Mouse (Mus musculus): ENCODE data around the gene Tbc1d16.

The Tbc1d16 gene

DNA sequence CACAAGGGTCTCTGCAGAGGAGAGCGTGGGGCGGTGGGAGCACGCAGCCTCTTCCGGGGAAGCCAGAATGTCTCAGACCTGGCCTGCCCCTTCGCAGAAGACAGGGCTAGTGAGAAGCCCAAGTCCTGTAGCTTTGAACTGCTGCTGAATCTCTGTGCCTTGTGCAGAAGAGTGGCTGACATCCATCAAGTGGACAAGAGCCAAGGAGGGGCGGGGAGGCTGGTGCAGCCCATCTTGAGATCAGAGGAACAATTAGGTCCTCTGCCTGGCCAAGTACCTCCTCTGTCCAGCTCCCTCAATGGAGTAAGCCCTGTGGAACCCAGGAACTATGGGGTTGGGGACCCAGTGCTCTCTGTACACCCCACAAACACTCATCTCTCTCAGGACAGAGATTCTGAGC lies 89.3 kb downstream of the Tbc1d16 start:
- DNase-seq, result no peak

DNA sequence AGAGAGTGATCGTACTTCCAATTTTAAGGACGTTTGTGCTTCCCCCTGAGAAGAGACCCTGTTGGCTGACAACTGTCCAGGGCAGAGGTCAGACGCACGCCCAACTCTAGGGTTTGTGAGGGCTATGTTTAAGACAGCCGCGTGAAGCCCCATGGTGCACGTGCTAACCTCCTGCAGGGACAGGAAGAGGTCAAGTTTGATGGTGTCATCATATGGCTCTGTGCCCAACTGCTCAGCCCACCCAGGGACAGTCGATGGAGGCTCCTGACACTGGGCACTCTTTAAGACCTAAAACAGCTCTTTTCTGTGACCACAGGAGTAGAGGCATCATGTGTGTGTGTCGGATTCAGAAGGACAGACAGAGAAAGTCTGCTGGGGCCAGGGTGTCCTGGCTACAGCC lies 90.1 kb downstream of the Tbc1d16 start:
- no peak for DNase-seq

DNA sequence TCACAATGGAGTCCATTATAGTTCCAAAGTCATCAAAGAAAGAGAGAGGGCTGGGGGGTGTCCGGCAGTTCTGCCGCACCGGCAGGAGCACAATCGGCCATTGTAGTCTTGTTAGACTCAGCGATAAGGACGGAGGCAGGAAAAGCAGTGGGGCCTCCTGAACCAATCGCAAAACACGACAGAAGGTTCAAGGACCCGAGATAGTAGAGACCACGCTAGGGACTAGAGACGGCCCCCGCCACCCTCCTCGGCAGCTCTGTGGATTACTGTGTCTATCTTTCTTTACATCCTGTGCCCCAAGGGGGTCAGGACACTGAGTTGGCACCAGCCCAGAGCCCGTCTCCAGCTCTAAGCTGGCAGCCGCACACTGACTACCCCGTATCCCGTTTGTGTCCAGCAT lies 93.7 kb downstream of the Tbc1d16 start:
- peak in 1 of 2 experiments; percentile 32 for DNase-seq

DNA sequence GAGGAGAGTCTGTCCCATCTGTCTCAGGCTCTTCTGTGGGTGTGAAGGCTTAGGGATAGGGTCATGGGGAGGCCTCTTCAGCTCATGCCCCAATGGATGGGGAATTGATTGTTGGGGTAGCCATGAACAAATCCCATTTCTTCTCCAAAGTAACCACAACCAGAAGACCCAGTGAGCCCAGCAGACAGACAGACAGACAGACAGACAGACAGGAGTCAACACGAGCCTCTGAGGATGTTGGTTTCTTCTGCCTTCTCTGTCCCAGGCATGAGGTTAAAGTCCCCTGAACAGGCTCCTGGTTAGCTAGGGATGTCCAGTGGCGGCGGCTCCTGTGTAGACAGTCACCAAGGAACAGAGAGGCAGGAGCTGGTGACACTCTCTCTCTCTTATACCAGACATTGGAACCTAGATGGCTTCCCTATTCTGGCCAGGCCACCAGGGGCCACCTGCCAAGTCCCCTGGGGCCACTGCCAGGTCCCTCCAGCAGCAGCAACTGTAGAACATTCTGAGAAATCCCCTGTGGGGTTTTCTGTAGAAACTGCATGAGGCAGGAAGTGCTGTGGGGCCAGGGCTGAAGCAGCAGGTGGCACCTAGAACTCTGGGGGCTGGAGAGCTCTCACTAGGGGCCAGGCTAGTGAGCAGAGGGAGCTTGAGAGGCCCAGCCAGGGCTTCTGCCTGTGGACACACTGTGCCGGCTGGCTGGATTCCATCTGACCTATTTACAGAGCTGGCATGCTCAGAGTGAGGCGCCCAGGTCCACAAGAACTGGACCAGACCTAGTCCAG lies 94.7 kb downstream of the Tbc1d16 start:
- DNase-seq, result peak; percentile 91 to 93

DNA sequence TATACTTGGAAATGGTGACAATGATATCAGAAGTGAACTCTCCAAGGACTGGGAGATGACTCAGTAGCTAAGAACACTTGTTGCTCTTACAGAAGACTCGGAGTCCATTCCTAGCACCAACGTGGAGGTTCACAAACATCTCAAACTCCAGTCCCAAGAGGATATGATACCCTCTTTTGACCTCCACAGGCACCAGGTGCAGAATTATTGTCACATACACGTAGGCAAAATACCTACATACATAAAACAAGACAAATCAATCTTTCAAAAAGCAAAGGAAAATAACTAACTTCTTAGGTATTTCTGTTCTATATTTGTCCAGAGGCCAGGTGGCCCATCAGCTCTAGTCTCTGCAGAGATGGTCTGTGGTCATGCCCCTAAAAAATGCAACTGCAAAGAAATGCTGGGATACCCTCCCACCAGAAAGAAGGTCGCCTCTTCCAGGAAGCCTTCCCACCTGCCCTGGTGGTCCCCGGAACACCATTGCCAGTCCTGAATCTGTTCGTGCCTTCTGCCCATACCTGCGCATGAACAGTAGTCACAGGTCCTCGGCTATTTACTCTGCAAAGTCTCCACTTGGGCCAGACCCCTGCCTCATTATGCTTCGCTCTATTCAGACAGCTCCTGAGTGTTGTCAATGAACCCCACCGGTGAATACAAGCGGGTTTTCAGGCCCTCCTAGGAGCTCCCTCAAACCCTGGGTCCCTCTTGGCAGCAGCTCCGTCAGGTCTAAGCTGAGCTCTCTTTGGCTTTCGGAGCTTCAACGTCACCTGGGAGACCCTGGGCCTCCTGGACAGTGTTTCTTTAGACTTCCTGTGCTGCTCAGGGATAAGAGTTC lies 95.9 kb downstream of the Tbc1d16 start:
- no peak for DNase-seq

DNA sequence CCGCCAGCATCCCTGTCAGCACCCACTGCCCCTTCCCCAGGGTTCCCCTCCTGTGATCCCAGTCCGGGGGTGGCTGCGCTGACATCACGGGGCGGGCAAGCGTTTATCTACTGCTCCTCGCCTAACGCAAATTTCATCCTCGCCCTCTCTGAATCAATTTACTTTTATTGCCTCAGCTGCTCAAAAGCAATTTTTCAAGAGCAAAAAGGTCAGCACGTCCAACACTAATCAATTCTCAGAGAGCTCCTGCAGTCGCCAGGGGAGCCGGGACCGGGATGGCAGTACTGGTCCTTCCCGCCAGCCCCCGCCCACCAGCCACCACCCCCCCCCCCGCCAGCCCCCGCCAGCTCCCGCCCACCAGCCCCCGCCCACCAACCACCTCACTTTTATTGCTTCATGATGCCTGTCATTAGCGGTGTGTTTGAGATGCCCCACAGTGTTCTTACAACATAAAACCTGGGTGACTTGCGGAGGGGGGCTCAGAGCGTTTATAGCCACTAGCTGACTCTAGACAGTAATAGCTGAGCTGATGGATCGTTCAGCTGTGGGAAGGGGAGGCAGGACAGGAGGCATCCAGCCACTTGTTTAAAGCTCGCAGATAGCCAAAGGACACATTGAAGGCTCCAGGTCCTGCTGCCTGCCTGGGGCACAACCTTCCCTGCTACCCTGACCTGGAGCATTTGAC lies 98.1 kb downstream of the Tbc1d16 start:
- DNase-seq, result no peak

DNA sequence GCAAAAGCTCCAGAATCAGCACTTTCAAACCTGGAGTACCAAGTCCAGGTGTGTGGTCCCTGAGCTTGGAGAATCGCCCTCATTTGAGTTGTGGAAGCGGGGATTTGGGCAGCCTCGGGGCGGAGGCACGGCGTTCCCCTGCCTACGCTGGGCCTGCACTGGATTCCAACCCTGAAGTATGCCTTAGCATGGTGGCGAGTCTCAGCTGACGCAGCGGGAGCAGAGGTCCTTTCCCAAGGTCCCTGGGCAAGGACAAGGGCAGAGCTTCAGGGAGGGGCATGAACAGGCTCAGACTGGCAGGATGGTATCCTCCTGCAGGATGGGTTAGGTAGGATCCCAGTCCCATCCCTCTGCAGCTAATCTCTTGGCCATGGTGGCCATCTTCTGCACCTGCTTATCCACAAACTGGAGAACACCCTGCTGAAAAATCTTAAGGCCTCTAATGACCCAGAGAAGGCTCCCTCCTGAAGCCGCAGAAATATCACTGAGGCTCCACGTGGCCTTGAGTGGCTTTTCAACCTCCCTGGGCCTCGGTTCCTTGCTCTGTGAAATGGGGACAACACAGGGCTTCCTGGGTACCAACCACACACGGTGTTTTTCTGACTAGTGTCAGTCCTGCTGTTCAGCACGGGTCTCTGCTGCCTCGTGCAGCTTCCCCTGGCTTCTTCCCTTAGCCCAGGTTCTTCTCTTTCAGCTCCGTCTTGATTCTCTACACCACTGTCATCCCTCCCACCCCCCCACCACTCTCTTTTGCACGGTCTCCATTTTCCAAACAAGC lies 98.8 kb downstream of the Tbc1d16 start:
- no peak for DNase-seq

DNA sequence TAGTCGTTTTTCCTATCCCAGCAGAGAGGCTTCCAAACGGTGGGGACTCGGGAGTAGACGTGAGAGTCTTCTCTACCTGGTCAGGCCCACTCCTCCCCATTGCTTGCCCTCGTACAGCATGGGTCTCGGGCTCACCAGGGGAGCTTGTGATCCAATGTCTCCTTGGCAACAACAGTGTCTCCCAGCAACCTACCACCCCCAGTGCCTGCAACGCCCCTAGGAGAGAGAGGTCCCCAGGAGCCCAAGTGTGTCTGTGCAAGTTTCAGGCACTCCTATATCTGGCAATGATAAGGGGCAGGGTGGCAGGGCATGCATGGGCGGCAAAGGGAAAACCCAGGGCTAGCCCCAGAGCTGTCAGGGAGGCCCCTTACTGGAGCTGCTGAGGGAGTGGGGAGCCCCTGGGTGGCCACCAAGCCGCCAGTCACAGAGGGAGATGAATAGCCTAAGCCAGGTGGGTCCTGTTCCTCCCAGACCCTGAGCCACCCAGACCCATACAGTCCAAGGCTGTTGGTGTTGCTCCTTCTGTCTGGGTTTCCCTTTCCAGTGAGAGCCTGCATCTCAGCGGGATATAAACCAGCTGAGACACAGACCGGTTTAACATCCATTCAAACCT lies 99.5 kb downstream of the Tbc1d16 start:
- no peak for DNase-seq

DNA sequence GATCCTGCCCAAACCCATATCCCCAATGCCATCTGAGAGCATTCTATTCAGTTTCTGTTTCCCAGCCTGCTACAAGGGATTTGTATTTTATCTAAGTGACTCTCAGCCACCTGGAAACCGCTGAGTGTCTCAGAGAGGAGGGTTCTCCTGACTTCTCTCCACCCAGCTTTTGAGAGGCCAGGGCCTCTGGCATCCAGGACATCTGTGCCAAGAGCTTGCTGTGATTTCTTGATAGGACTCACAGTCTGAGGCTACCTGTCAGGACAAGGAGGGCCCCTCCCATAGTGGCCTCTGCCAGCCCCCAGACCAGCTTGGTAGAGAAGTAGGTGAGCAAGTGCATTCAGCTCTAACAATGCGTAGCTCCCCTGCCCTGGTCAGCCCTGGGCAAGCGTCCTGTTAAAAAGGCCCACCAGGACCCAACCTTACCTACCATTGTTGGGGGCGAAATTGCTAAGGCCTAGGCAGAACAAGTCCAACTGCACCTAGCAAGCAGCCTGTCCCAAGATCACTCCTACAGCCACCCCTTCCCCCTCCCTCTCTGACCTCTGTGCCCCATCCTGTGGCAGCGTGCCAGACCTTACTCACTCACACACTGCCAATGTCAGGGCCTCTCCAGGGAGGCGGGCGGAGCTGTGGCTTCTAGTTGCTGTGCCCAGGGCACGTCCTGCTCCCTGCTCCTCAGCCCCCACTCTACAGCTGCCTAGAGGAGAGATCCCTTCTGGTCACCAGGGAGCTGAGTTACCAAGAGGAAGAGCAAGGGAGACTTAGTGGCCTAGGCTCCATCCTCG lies 100.4 kb downstream of the Tbc1d16 start:
- DNase-seq, result no peak

DNA sequence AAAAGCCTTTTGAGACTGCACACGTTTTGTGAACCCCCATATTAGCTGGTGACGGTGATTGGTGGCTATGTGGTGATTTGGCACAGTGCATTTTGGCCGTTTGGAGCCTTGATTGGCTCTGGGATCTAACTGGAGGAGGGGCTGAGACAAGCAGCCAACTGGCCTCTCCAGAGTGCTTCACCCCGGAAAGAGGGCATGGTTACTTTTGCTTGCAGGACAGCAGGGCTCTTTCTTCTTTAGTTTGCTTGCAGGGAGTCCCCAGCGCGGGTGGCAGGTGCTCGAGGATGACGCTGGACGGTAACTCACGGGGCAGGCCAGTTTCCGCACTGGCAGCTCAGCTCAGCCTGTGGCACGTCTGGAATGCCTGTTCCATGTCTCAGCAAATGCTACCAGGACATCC lies 101.2 kb downstream of the Tbc1d16 start:
- DNase-seq, result no peak

DNA sequence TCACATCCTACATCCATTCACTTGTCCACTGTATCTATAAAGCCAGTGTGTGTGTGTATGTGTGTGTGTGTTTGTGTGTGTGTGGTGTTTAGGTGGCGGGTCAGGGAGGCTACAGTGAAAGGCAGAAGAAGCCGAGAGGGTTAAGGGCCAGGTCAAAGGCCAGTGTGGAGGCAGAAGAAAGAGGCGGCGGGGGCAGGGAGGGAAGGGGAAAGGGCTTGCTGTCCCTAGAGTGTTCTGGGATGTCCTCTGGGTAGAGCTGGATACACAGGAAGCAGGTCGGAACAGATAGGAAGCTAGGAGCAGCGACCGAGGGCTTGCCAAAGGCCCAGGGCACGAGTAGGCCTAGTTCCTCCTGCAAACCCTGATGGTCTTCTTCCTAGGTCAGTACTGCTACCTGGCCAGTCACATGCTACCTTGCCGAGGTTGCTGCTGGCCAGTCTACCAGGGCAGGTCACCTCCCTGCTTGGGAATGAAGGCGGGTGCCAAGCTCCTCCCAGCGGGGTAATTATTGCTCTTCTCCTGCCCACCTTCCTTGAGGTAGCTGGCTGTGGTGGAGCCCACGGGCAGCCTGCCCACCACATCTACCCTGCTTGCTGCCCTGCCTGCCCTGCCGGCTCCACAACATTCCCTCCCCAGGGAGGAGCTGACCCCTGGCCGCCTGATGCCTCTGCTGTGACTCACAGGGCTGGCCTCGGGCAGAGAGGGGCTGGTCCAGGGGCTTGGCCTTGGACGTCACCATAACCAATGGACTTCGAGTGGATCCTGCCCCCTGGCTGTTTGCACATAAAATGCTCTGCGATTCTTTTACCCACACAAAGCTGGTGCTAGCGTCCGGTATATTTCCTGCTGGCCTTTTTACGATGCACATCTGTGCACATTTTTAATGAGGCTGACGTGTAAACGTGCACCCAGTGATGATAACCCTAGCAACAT lies 102.1 kb downstream of the Tbc1d16 start:
- no peak for DNase-seq

DNA sequence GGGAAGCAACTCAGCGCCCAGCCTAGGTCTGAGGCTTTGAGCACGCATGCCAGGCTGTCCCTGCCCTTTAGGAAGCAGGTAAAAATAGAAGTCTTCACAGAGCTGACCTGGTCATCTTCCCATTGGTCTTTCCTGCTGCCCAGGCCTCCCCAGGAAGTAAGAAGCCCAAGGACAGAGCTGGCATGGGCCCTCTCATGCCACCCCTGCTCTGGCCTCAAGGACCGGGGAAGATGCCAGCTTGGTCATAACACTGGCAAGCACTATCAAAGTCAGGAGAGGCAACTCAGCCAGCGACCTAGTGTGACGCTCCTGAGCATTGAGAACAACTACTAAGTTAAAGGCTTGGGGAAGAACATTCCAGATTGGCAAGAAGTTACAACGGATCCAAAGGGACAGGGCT lies 103.8 kb downstream of the Tbc1d16 start:
- DNase-seq, result no peak

DNA sequence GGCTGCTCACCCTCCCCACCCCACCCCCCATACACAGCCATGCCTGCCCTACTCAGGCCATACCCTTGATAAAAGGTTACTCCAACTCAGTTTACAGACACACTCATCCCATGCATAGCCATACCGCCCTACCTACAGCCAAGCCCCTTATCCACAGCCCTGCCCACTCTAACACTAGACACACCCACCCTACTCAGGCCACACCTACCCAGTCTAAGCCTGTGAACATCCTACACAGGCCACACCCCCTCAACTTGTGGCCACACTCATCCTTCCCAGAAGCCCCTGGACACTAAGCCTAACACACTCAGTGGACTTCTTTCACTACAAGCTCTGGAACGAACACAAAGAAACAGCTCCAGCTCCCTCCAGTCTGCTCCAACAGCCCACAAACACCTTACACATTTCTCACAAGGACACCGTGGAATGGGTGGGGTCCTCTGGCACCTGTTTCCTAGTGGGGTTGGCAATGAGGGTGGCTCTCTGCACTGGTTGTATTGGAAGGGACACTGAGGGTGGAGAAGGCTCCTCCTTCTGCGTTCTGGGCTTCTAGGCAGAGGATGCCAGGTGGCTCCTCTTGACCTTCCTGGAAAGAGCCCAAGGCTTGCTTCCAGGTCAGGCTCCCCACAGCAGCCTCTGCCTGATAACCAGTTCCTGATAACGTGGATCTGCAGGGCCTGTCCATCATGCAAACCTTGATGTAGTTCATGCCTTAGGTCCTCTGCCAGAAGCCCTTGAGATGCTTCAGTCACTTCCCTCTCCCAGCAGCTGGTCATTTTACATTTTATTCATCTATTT lies 104.6 kb downstream of the Tbc1d16 start:
- no peak for DNase-seq

DNA sequence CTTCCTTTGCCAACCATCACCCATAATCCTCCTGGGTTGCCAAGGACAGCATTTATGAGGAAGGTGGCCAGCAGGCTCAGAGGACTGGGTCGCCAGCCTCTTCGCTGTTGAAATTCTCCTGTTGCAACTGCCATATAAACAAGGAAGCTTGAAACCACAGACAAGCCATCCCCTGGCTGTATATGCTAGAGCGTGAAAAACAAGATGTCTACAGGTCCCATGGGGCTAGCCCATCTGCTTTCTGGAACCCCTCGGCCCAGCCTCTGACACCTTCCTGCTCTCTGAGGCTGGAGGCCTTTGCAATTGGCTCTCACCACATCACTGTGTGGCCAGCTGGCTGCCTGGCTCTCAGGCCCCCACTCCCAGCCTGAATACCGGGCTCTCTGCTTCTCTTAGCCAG lies 105.9 kb downstream of the Tbc1d16 start:
- DNase-seq, result peak in 1 of 2 experiments; percentile 22

DNA sequence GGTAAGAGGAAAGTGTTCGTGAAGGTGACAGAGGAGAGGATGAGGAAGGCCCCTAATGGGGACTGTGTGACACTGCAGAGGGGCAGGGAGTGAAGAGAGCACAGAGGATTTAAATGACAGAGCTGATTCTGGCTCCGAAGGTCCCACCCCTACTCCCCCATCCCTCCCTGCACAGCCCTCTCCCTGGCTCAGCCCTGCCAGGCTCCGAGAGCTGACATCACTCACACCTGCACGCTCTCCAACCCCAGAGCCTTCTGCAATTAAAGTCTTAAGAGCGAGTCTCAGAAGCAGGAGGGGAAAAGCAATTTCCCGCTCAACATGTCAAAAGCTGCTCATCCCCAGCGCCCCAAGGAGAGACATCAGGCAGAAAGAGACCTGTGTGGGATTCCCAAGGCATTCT lies 109.4 kb downstream of the Tbc1d16 start:
- no peak for DNase-seq

DNA sequence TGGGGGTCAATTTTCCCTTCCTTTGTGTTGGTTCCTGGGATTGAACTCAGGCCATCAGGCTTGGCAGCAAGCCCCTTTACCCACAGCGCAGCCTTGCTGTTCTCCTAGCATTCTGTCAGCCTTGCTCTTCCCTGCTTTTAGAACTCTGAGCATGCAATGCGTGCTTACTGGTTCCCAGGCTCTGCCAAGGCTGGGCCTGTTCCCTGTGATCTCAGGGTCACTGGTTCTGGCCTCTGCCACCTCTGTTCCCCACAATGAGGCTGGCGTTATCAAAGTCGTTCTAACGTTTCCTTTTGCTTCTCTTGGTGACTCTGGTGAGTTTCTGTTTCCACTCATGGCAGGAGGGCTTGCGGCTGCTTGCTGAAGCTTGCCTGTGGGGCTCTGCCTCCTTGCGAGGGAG lies 110.4 kb downstream of the Tbc1d16 start:
- DNase-seq, result no peak

DNA sequence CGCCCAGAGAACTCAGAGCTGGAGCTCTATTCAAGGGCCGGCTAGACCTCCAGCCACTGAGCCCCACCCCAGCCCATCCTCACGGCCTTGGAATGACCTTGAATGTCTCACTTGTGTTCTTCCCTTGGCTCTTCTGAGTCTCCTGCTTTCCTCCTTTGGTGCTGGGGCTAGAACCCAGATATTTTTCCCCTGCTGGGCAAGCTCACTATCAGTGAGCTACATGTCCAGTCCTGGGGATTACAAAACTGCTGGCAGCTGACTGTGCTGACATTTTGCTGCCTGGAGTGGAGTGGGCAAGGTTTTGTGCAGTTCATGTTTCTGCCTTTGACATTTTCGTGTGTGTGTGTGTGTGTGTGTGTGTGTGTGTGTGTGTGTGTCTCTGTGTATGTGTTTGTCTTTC lies 111.3 kb downstream of the Tbc1d16 start:
- DNase-seq, result no peak

DNA sequence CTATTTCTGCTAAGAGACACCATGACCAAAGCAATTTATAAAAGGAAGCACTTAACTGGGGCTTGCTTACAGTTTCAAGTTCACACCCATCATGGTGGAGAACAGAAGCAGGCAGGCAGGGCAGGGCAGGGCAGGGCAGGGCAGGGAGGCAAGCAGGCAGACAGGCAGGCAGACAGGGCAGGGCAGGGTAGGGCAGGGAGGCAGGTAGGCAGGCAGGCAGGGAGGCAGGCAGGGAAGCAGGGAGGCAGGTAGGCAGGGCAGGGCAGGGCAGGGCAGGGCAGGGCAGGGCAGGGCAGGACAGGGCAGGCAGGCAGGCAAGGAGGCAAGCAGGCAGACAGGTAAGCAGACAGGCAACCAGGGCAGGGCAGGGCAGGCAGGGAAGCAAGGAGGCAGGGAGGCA lies 115.6 kb downstream of the Tbc1d16 start:
- no peak for DNase-seq

DNA sequence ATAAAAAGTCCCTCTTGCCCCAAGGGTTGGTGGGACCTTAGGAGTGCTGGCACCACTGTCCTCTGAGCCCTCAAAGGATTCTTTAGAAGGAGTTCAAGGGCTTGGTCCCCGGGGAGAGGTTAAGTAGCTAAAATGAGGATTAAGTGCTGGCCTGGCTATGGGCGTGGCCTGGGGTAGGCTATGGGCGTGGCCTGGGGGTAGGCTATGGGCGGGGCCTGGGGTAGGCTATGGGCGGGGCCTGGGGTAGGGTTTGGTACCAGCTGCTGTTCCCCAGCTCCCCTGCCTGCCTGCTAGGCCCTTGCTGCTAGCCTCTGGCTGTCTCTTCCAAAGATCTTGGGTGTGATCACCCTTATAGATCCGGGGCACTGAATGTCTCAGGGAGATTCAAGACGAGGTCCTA lies 117.0 kb downstream of the Tbc1d16 start:
- DNase-seq, result no peak

Data from cerebellum, postnatal 36 days (tissue).